Mouse (Mus musculus) midbrain, embryonic 15.5 days (tissue): ENCODE measurements around the gene Csf3r. TPM values are rescaled to one million over a fixed set of nuclear protein-coding genes. Genes with fewer than 3 reads are reported as not detected.
A peak's percentile ranks its signal among the peaks of the same experiment; 100 is the strongest.

ENCODE experiments used
- ATAC-seq: fragments of 200-750 bp; cut with Nextera tagmentation; replicated peaks from 2 replicates; pipeline ENCODE4 v1.8.0; 2017; ENCODE audit warnings: moderate TSS enrichment
- H3K27ac ChIP-seq: fragments of 300-500 bp; sonication (generic); 2 replicates; pipeline ENCODE4 v1.5.1; 2015; ENCODE audit warnings: mild to moderate bottlenecking, inconsistent platforms
- H3K27me3 ChIP-seq: fragments of 300-500 bp; sonication (generic); replicated peaks from 2 replicates; pipeline ENCODE4 v1.6.1; 2015; ENCODE audit warnings: inconsistent platforms
- H3K36me3 ChIP-seq: fragments of 300-500 bp; sonication (generic); replicated peaks from 2 replicates; pipeline ENCODE4 v1.6.1; 2015; ENCODE audit warnings: inconsistent platforms
- H3K4me1 ChIP-seq: fragments of 300-500 bp; sonication (generic); 2 replicates; pipeline ENCODE4 v1.6.1; 2015; ENCODE audit warnings: inconsistent platforms
- H3K4me2 ChIP-seq: fragments of 300-500 bp; sonication (generic); 2 replicates; pipeline ENCODE4 v1.6.1; 2015; ENCODE audit warnings: inconsistent platforms, mild to moderate bottlenecking, moderate library complexity
- H3K4me3 ChIP-seq: fragments of 300-500 bp; sonication (generic); 2 replicates; pipeline ENCODE4 v1.5.1; 2015; ENCODE audit warnings: mild to moderate bottlenecking, inconsistent platforms
- H3K9ac ChIP-seq: fragments of 300-500 bp; sonication (generic); 2 replicates; pipeline ENCODE4 v1.6.1; 2015; ENCODE audit warnings: mild to moderate bottlenecking, inconsistent platforms
- H3K9me3 ChIP-seq: fragments of 300-500 bp; sonication (generic); 2 replicates; pipeline ENCODE4 v1.6.1; 2016; ENCODE audit warnings: inconsistent platforms
- WGBS: fragments of 180-500 bp; shearing (Covaris S2); methylation state at CpG from one replicate; pipeline ENCODE4 v1.1.7; 2015; ENCODE audit warnings: mixed read lengths; 5-methylcytosine and 5-hydroxymethylcytosine counted together
- polyA plus RNA-seq: library from polyadenylated mRNA; unstranded; fragments of >200 nt; fragmentation: Nextera tagmentation; extraction: Ambion mirVana; gene quantifications from 2 replicates; pipeline ENCODE4 v1.2.1, GENCODE M21; 2015

Csf3r gene
- polyA plus RNA-seq, 1 experiment from 2014 or later: 0.74 TPM

DNA sequence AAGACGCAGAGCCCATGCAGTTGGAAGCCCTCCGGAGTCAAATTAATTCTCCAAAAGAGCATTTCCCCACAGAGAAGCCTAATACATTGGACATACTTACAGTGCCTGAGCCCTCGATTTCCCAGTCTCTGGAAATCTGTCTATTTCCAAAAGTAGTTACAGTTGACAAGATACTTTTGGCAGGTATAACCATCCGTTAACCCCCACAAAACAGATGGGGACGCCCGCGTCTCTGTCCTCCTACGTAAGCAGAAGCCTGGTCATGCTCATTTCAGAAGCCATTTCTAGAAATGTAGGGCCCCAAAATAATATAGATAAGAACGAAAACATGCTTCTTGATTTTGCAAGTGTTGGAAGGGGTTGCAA, 34.6 kb downstream of the Csf3r start:
- H3K27ac ChIP-seq: peak overlapping the region; percentile 63
- no peak for ATAC-seq
- WGBS: 31% methylated on average over 9 of the region's 9 CpGs

DNA sequence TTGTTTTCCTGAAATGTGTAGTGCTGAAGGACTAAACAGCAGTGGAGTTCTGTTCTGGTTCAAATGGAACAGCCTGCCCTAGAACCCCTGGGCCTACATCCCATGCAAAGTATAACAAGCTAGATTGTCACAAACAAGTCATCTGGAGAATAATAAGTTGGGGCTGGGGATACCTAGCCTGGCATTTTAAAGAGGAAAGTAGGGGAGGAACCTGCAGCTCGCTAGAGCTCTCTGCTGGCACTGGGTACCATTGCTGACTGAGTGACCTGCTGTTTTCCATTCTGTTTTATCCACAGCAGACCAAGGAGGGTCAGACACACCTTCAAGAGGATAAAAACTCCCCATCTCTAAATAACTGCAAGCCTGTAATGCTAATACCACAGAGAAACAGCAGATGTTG, 38.5 kb downstream of the Csf3r start:
- H3K36me3 ChIP-seq: no peaks in the 10 kb centered on the region
- no peaks in the 10 kb centered on the region for H3K27me3 ChIP-seq
- H3K4me1 ChIP-seq: peaks cover 18% of the 10 kb centered on the region
- H3K9ac ChIP-seq: no peak overlapping the region
- WGBS: 44% methylated on average over 1 of the region's 1 CpGs
- no peak overlapping the region for H3K4me3 ChIP-seq
- H3K9me3 ChIP-seq: no peaks in the 10 kb centered on the region
- no peak overlapping the region for H3K27ac ChIP-seq
- no peak overlapping the region for H3K4me2 ChIP-seq
- ATAC-seq: no peak

More for the DNA sequence above, 34.6 kb downstream of the Csf3r start:
- Histone ChIP-seq H3K9ac (peak overlapping the region; percentile 74), H3K4me2 (peak overlapping the region; percentile 67), H3K27me3 (no peaks in the 10 kb centered on the region), H3K9me3 (no peaks in the 10 kb centered on the region), H3K4me3 (peak overlapping the region; percentile 63), H3K4me1 (peaks cover 24% of the 10 kb centered on the region), H3K36me3 (peaks cover 17% of the 10 kb centered on the region)

- no peak overlapping the region for H3K9ac ChIP-seq
- WGBS: 88% methylated on average over 7 of the region's 7 CpGs
- no peak overlapping the region for H3K4me3 ChIP-seq
- H3K36me3 ChIP-seq: no peaks in the 10 kb centered on the region
- H3K4me1 ChIP-seq: peaks cover 5% of the 10 kb centered on the region; the same call in 1 of the 2 replicates
- no peak overlapping the region for H3K4me2 ChIP-seq
- H3K27ac ChIP-seq: no peak overlapping the region
- no peaks in the 10 kb centered on the region for H3K9me3 ChIP-seq
- H3K27me3 ChIP-seq: no peaks in the 10 kb centered on the region
- no peak for ATAC-seq
Measured at GRCm38 (mm10) chr4:126065241-126065640, 40.9 kb downstream of the Csf3r start.

- Histone ChIP-seq H3K4me3 (no peak overlapping the region), H3K4me2 (no peak overlapping the region), H3K4me1 (no peaks in the 10 kb centered on the region), H3K9me3 (no peaks in the 10 kb centered on the region), H3K9ac (no peak overlapping the region), H3K27ac (no peak overlapping the region), H3K36me3 (no peaks in the 10 kb centered on the region), H3K27me3 (no peaks in the 10 kb centered on the region)
- ATAC-seq: no peak
- WGBS: 74% methylated on average over 15 of the region's 15 CpGs
Measured at GRCm38 (mm10) chr4:126067401-126068077, 43.2 kb downstream of the Csf3r start.

DNA sequence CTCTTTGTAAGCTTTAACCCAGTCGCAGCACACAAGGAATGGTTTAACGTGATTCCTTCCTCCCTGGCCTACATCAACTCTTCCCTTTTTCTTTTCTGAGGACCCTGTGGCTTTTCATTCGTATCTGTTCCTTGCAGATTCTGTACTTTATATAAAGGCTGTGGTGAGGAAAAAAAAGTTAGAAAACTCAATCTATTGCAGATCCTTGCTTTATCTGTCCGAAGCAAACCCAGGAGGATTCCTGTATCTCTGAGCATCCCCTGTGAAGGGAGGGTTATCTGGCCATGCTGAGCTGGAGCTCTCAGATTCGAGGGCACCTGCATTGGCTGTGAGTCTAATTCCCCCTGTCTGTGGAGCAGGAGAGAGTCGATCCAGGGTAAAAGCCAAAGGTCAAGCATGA, 44.5 kb downstream of the Csf3r start:
- WGBS: 86% methylated on average over 6 of the region's 6 CpGs
- ATAC-seq: no peak
- Histone ChIP-seq H3K9me3 (no peaks in the 10 kb centered on the region), H3K4me3 (no peak overlapping the region), H3K27ac (no peak overlapping the region), H3K4me2 (no peak overlapping the region), H3K36me3 (no peaks in the 10 kb centered on the region), H3K27me3 (no peaks in the 10 kb centered on the region), H3K4me1 (no peaks in the 10 kb centered on the region), H3K9ac (no peak overlapping the region)

GRCm38 (mm10) chr4:126077833-126078232, 53.5 kb downstream of the Csf3r start:
- Histone ChIP-seq H3K4me1 (no peaks in the 10 kb centered on the region), H3K27ac (no peak overlapping the region), H3K27me3 (no peaks in the 10 kb centered on the region), H3K4me2 (no peak overlapping the region), H3K4me3 (no peak overlapping the region), H3K36me3 (peaks cover 10% of the 10 kb centered on the region; the same call in 1 of the 2 replicates), H3K9me3 (no peaks in the 10 kb centered on the region), H3K9ac (no peak overlapping the region)
- no peak for ATAC-seq
- 83% methylated on average over 6 of the region's 6 CpGs for WGBS

DNA sequence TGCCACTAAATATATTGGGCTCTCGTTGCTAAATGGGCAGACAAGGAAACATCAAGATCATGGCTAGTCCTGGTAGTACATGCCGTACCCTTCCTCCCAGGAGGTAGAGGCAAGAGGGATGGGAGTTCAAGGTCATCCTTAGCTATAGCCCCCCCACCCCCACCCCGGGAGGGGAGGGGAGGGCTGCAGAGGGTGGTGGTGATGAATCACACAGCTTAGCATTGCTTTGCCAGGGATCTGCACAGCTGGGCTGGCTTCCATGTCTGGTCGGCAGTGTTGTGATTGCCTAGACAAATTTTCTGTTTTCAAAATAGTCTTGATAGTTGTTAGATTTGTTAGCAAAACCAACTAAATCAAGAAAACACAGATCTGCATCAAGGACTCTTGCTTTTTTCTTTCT, 54.9 kb downstream of the Csf3r start:
- no peaks in the 10 kb centered on the region for H3K9me3 ChIP-seq
- H3K27me3 ChIP-seq: no peaks in the 10 kb centered on the region
- no peaks in the 10 kb centered on the region for H3K4me1 ChIP-seq
- no peak overlapping the region for H3K4me3 ChIP-seq
- no peak for ATAC-seq
- H3K9ac ChIP-seq: no peak overlapping the region
- WGBS: 93% methylated on average over 4 of the region's 4 CpGs
- H3K27ac ChIP-seq: no peak overlapping the region
- H3K4me2 ChIP-seq: no peak overlapping the region
- H3K36me3 ChIP-seq: peaks cover 8% of the 10 kb centered on the region; the same call in 1 of the 2 replicates

DNA sequence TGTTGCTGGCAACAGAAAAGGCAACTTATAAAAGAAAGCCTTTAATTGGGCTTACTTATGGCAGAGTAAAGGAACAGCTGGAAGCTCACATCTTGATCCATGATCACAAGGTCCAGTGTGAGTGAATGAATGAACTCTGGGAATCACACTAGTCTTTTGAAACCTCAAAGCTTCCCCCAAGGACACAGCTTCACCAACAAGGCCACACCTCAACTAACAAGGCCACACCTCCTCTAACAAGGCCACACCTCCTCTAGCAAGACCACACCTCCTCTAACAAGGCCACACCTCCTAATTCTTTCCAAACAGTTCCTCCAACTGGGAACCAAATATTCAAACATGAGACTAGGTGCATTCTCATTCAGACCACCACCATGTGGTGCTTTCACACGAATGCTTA, 57.3 kb downstream of the Csf3r start:
- H3K9ac ChIP-seq: no peak overlapping the region
- H3K27me3 ChIP-seq: no peaks in the 10 kb centered on the region
- no peak for ATAC-seq
- H3K4me2 ChIP-seq: no peak overlapping the region
- WGBS: 87% methylated on average over 1 of the region's 1 CpGs
- no peaks in the 10 kb centered on the region for H3K4me1 ChIP-seq
- no peak overlapping the region for H3K4me3 ChIP-seq
- H3K9me3 ChIP-seq: no peaks in the 10 kb centered on the region
- H3K27ac ChIP-seq: no peak overlapping the region
- H3K36me3 ChIP-seq: peaks cover 4% of the 10 kb centered on the region; the same call in 1 of the 2 replicates

DNA sequence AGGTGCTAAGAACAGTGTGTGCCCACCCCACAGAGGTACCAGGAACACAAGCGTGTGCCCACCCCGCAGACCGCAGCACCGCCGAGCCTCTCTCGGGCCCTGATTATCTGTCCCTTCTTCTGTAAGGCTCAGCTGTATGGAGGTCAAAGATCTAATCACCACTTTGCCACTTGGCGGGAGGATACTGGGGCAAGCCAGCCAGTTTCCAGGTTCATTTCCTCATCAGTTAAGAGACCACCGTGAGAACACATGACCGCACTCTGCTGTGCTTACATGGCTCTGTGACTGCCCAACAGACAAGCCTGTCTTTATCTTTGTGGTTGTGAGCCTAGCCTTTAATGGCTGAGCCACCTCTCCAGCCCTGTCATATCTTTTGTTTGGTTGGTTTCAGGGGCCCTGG, 58.7 kb downstream of the Csf3r start:
- Histone ChIP-seq H3K4me1 (no peaks in the 10 kb centered on the region), H3K36me3 (peaks cover 8% of the 10 kb centered on the region; the same call in 1 of the 2 replicates), H3K4me2 (no peak overlapping the region), H3K27me3 (no peaks in the 10 kb centered on the region), H3K9me3 (no peaks in the 10 kb centered on the region), H3K9ac (no peak overlapping the region), H3K27ac (no peak overlapping the region), H3K4me3 (no peak overlapping the region)
- no peak for ATAC-seq
- WGBS: 95% methylated on average over 9 of the region's 9 CpGs

GRCm38 (mm10) chr4:126084382-126084781, 60.0 kb downstream of the Csf3r start:
- Histone ChIP-seq H3K27ac (no peak overlapping the region), H3K36me3 (peaks cover 14% of the 10 kb centered on the region; the same call in 1 of the 2 replicates), H3K9ac (no peak overlapping the region), H3K4me2 (no peak overlapping the region), H3K27me3 (no peaks in the 10 kb centered on the region), H3K4me3 (no peak overlapping the region), H3K9me3 (no peaks in the 10 kb centered on the region), H3K4me1 (no peaks in the 10 kb centered on the region)
- ATAC-seq: no peak
- 78% methylated on average over 8 of the region's 8 CpGs for WGBS

GRCm38 (mm10) chr4:126085996-126086576, 61.7 kb downstream of the Csf3r start:
- 0 out of 2 replicates have a peak, but pooled peaks have one; percentile 54 for ATAC-seq
- Histone ChIP-seq H3K9me3 (no peaks in the 10 kb centered on the region), H3K4me3 (no peak overlapping the region), H3K4me2 (no peak overlapping the region), H3K4me1 (no peaks in the 10 kb centered on the region), H3K9ac (no peak overlapping the region; the same call in 1 of the 2 replicates), H3K36me3 (peaks cover 14% of the 10 kb centered on the region; the same call in 1 of the 2 replicates), H3K27ac (no peak overlapping the region), H3K27me3 (no peaks in the 10 kb centered on the region)
- WGBS: 33% methylated on average over 7 of the region's 7 CpGs

- WGBS: 81% methylated on average over 7 of the region's 7 CpGs
- H3K27ac ChIP-seq: no peak overlapping the region
- H3K4me1 ChIP-seq: no peaks in the 10 kb centered on the region
- H3K27me3 ChIP-seq: no peaks in the 10 kb centered on the region
- H3K9ac ChIP-seq: no peak overlapping the region
- no peak overlapping the region for H3K4me2 ChIP-seq
- H3K36me3 ChIP-seq: 0 out of 2 replicates have a peak, but pooled peaks cover 11% of the 10 kb centered on the region
- H3K4me3 ChIP-seq: no peak overlapping the region
- ATAC-seq: no peak
- H3K9me3 ChIP-seq: no peaks in the 10 kb centered on the region
Measured at GRCm38 (mm10) chr4:126090101-126090847, 65.9 kb downstream of the Csf3r start.
